Mouse (Mus musculus) liver, embryonic 11.5 days (tissue): ENCODE measurements at regions not wholly inside any gene's neighbourhood (a gene's known extent, or its start where the extent isn't known, plus 50 kb on each side); places are given as distances from the start of the nearest gene placed in this dataset.
"Not testable (repeated sequence)": the region's sequence is repeated elsewhere in the genome, so short reads cannot be mapped to it uniquely, and the experiment has no call there.

ENCODE experiments used
- ATAC-seq: fragments of 200-750 bp; cut with Nextera tagmentation; replicated peaks from 2 replicates; pipeline ENCODE4 v1.8.0; 2017; ENCODE audit warnings: moderate number of reproducible peaks, mild to moderate bottlenecking, moderate TSS enrichment, moderate library complexity; ENCODE audit not compliant: low FRiP score
- DNase-seq: peaks from one replicate; pipeline ENCODE4 v3.0.0-alpha.2; 2017; ENCODE audit warnings: low spot score
- H3K27ac ChIP-seq: fragments of 300-500 bp; sonication (generic); 2 replicates; pipeline ENCODE4 v1.5.1; 2014; ENCODE audit warnings: mild to moderate bottlenecking, low read depth, low read length, control low read depth
- H3K27me3 ChIP-seq: fragments of 300-500 bp; sonication (generic); replicated peaks from 2 replicates; pipeline ENCODE4 v1.6.1; 2014; ENCODE audit warnings: low read length, mixed read lengths; ENCODE audit not compliant: control insufficient read depth, insufficient read depth
- H3K36me3 ChIP-seq: fragments of 300-500 bp; sonication (generic); 2 replicates; pipeline ENCODE4 v1.6.1; 2014; ENCODE audit warnings: mild to moderate bottlenecking, low read length, moderate library complexity, mixed read lengths; ENCODE audit not compliant: control insufficient read depth, insufficient read depth
- H3K4me1 ChIP-seq: fragments of 300-500 bp; sonication (generic); replicated peaks from 2 replicates; pipeline ENCODE4 v1.6.1; 2014; ENCODE audit warnings: low read length, mixed read lengths; ENCODE audit not compliant: control insufficient read depth, insufficient read depth
- H3K4me2 ChIP-seq: fragments of 300-500 bp; sonication (generic); 2 replicates; pipeline ENCODE4 v1.6.1; 2014; ENCODE audit warnings: mild to moderate bottlenecking, control low read depth, moderate library complexity
- H3K4me3 ChIP-seq: fragments of 300-500 bp; sonication (generic); 2 replicates; pipeline ENCODE4 v1.5.1; 2014; ENCODE audit warnings: low read depth, low read length, control low read depth
- H3K9ac ChIP-seq: fragments of 300-500 bp; sonication (generic); 2 replicates; pipeline ENCODE4 v1.6.1; 2014; ENCODE audit warnings: low read depth, low read length, control low read depth
- H3K9me3 ChIP-seq: fragments of 300-500 bp; sonication (generic); 2 replicates; pipeline ENCODE4 v1.6.1; 2016; ENCODE audit warnings: low read length, inconsistent platforms, mixed read lengths; ENCODE audit not compliant: control insufficient read depth
- WGBS: fragments of 180-500 bp; shearing (Covaris S2); extraction: QIAGEN DNeasy Blood & Tissue Kit; methylation state at CpG from one replicate; pipeline ENCODE4 v1.1.7; 2014; 5-methylcytosine and 5-hydroxymethylcytosine counted together

GRCm38 (mm10) chr7:106055074-106055473, 101.3 kb upstream of the Gm4070 start:
- not testable (repeated sequence) for H3K4me2 ChIP-seq, H3K27me3 ChIP-seq, H3K4me3 ChIP-seq, ATAC-seq, H3K4me1 ChIP-seq, H3K9ac ChIP-seq, H3K9me3 ChIP-seq, H3K36me3 ChIP-seq, DNase-seq, H3K27ac ChIP-seq
- 24% methylated on average over 2 of the region's 3 CpGs for WGBS

- H3K4me1 ChIP-seq, DNase-seq, ATAC-seq, H3K27me3 ChIP-seq, H3K4me2 ChIP-seq, H3K9ac ChIP-seq, H3K27ac ChIP-seq, H3K9me3 ChIP-seq, H3K4me3 ChIP-seq, H3K36me3 ChIP-seq: not testable (repeated sequence)
Measured at GRCm38 (mm10) chr7:106036556-106036955, 82.8 kb upstream of the Gm4070 start.

- H3K9ac ChIP-seq, H3K4me1 ChIP-seq, H3K27me3 ChIP-seq, H3K4me3 ChIP-seq, DNase-seq, H3K9me3 ChIP-seq, H3K4me2 ChIP-seq, H3K36me3 ChIP-seq, H3K27ac ChIP-seq: not testable (repeated sequence)
- ATAC-seq, result 0 out of 2 replicates have a peak, but pooled peaks have one; percentile 18
Measured at GRCm38 (mm10) chr7:106031612-106032150, 77.9 kb upstream of the Gm4070 start.
